12 mouse cellular contexts compared by ENCODE assay signal in genomic region chr12:68599681-68600596, GRCm38 (mm10).
DNase-seq lines count a peak whose midpoint lies in the region; ATAC-seq and TF ChIP-seq lines count a peak whose summit lies in the region.
"Had no signal": no experiment of that assay in that cellular context is flagged by ENCODE, and none has a peak within 500 bp of the region (broad histone marks: within the 10 kb centered on the region; RNA-seq: fewer than 3 reads in every experiment).

No protein-coding gene starts in this region.

- no peak overlapping the region for H3K4me2 ChIP-seq in lung, postnatal 0 days (replicated peaks; ENCODE audit: low read depth, low read length)
- H3K4me2 ChIP-seq in hindbrain, embryonic 15.5 days, result no peak overlapping the region
- no peak overlapping the region for H3K4me2 ChIP-seq in midbrain, embryonic 16.5 days (ENCODE audit: low read length)
- H3K4me2 ChIP-seq: embryonic facial prominence, embryonic 15.5 days had no signal

- H3K4me3 ChIP-seq in lung, postnatal 0 days (ENCODE audit: low read depth, low read length), result no peak overlapping the region
- no peak overlapping the region for H3K4me3 ChIP-seq in hindbrain, embryonic 15.5 days
- no peak overlapping the region for H3K4me3 ChIP-seq in midbrain, embryonic 16.5 days (ENCODE audit: low read depth, low read length)
- H3K4me3 ChIP-seq: embryonic facial prominence, embryonic 15.5 days had no signal

- H3K4me1 ChIP-seq in lung, postnatal 0 days (ENCODE audit: insufficient read depth, low read depth, low read length), result no peaks in the 10 kb centered on the region
- peaks cover 12% of the 10 kb centered on the region; the same call in 1 of the 2 replicates for H3K4me1 ChIP-seq in hindbrain, embryonic 15.5 days (replicated peaks)
- H3K4me1 ChIP-seq in midbrain, embryonic 16.5 days (ENCODE audit: control insufficient read depth, insufficient read depth, low read length), result peaks cover 13% of the 10 kb centered on the region
- H3K4me1 ChIP-seq: embryonic facial prominence, embryonic 15.5 days had no signal

- no peaks in the 10 kb centered on the region for H3K27me3 ChIP-seq in lung, postnatal 0 days (replicated peaks; ENCODE audit: insufficient read depth, low read length)
- H3K27me3 ChIP-seq in hindbrain, embryonic 15.5 days, result no peaks in the 10 kb centered on the region
- H3K27me3 ChIP-seq in midbrain, embryonic 16.5 days (ENCODE audit: control insufficient read depth, insufficient read depth, low read depth, low read length), result no peaks in the 10 kb centered on the region
- H3K27me3 ChIP-seq: embryonic facial prominence, embryonic 15.5 days had no signal

- no peak overlapping the region for H3K9ac ChIP-seq in lung, postnatal 0 days (replicated peaks; ENCODE audit: low read depth)
- H3K9ac ChIP-seq in hindbrain, embryonic 15.5 days, result no peak overlapping the region
- H3K9ac ChIP-seq in midbrain, embryonic 16.5 days (ENCODE audit: low read depth, low read length), result no peak overlapping the region
- H3K9ac ChIP-seq: embryonic facial prominence, embryonic 15.5 days had no signal

- no peaks in the 10 kb centered on the region for H3K36me3 ChIP-seq in lung, postnatal 0 days (ENCODE audit: insufficient read depth, low read length)
- H3K36me3 ChIP-seq in hindbrain, embryonic 15.5 days, result no peaks in the 10 kb centered on the region
- no peaks in the 10 kb centered on the region for H3K36me3 ChIP-seq in midbrain, embryonic 16.5 days (ENCODE audit: control insufficient read depth, insufficient read depth, low read length)
- H3K36me3 ChIP-seq: embryonic facial prominence, embryonic 15.5 days had no signal

- ATAC-seq in lung, postnatal 0 days, result peak; percentile 37; the same call in 1 of the 2 replicates
- ATAC-seq in hindbrain, embryonic 15.5 days (ENCODE audit: low FRiP score, low read depth), result peak; percentile 68
- peak; percentile 91 for ATAC-seq in midbrain, embryonic 16.5 days
- ATAC-seq: intestine, postnatal 0 days had no signal

- no peak overlapping the region for H3K27ac ChIP-seq in lung, postnatal 0 days (ENCODE audit: low read length)
- peak overlapping the region; percentile 35 for H3K27ac ChIP-seq in hindbrain, embryonic 15.5 days (replicated peaks)
- H3K27ac ChIP-seq in midbrain, embryonic 16.5 days (ENCODE audit: low read length), result peak overlapping the region; percentile 58; the same call in 1 of the 2 replicates
- H3K27ac ChIP-seq: embryonic facial prominence, embryonic 15.5 days had no signal

- H3K9me3 ChIP-seq in lung, postnatal 0 days (ENCODE audit: low read length), result no peaks in the 10 kb centered on the region
- H3K9me3 ChIP-seq in hindbrain, embryonic 15.5 days, result peaks cover 3% of the 10 kb centered on the region; the same call in 1 of the 2 replicates
- no peaks in the 10 kb centered on the region for H3K9me3 ChIP-seq in midbrain, embryonic 16.5 days (replicated peaks; ENCODE audit: control insufficient read depth, low read length, poor library complexity, severe bottlenecking)
- H3K9me3 ChIP-seq: embryonic facial prominence, embryonic 15.5 days had no signal

- no peak for TF ChIP-seq CTCF in lung, postnatal 0 days (IDR thresholded peaks at IDR 0.05)

- 19% methylated on average over 7 of the region's 7 CpGs for WGBS in lung, postnatal 0 days
- 60% methylated on average over 7 of the region's 7 CpGs for WGBS in hindbrain, embryonic 15.5 days
- 44% methylated on average over 7 of the region's 7 CpGs for WGBS in midbrain, embryonic 16.5 days

- peak; percentile 57 for TF ChIP-seq EP300 in lung, postnatal 0 days (IDR thresholded peaks at IDR 0.05)

- peak; percentile 10 for DNase-seq in lung, postnatal 0 days (ENCODE audit: low spot score)
- no peak for DNase-seq in lung, adult 18-20 months
- peak; percentile 76 to 88 for DNase-seq in cerebellum, postnatal 14 days
- DNase-seq in heart, adult 8-10 months (ENCODE audit: low spot score), result no peak
- no peak for DNase-seq in urinary bladder, postnatal 25 days (ENCODE audit: low spot score)
- DNase-seq in spleen, postnatal 10 days (ENCODE audit: low spot score in 2 of 2), result no peak
- DNase-seq: adrenal gland, postnatal 25 days; spleen, adult 18-20 months had no signal

Comparison
In these comparisons a context has a peak if more than half of its experiments do, and no peak if none do; other contexts are left out.
1. DNase-seq: peak in lung, postnatal 0 days (single experiment) and cerebellum, postnatal 14 days (2 of 2); none in lung, adult 18-20 months (0 of 2), heart, adult 8-10 months (single experiment), urinary bladder, postnatal 25 days (single experiment) and spleen, postnatal 10 days (0 of 2).
2. ATAC-seq: peak in every context shown above with its lines; median percentile 91 in midbrain, embryonic 16.5 days; 68 in hindbrain, embryonic 15.5 days; 37 in lung, postnatal 0 days.